Mouse (Mus musculus): ENCODE data around the gene Mrgpra4.

Mrgpra4 gene

DNA sequence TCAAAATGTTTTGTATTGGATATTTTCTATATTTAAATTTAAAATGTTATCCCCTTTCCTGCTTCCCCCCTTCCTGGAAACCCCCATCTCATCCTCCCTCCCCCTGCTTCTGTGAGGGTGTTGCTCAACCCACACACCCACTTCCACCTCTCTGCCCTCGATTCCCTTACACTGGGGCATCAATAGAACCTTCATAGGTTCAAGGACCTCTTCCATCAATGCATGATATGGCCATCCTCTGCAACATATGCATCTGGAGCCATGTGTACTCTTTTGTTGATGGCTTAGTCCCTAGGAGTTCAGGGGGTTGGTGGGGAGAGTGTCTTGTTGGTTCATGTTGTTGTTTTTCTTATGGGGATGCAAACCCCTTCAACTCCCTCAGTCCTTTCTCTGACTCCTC is at the start of gene Mrgpra4:
Gene Mrgpra4, minus strand, starts transcription at position 101 of the 400 bp plus-strand sequence.
- no peak for DNase-seq

DNA sequence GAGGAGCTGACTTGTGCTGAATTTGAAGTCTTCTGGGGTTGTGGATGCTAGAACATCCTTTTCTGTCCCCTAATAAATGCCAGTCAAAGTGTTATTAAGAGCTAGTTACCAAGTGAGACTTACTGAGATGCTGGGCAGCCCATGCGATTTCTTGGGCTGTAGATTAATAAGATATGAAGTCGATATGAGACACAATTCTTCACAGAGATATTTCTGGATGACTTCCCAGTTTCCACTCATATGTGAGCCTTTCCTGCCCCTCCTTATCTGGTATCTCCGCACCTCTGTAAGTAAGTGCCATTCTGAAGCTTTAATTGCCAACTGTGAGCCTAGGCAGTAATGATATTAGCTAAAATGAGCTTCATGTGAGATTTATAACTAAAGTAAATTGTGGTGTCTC is 45.6 kb upstream of the Mrgpra4 start, which contains the start of gene Mrgprx1:
Gene Mrgprx1, minus strand, starts transcription at position 101 of the 400 bp plus-strand sequence.
- DNase-seq: no peak

DNA sequence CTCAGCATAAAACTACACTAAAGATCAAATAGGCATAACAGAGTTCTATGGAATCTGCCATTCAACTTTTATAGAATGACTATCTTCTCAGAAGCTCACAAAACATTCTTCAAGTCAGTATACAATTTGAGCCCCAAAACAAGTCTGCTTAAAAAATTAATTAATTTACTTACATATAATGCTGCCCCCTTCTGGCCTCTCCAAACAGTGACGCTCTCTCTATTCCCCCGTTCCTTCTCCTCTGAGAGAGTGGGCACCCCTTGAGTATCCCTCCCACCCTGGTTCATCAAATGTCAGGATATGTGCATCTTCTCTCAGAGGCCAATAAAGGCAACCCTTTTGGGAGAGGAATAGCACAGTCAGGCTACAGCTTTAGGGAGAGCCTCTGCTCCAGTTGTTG is 36.0 kb upstream of the Mrgpra4 start:
- DNase-seq: no peak

DNA sequence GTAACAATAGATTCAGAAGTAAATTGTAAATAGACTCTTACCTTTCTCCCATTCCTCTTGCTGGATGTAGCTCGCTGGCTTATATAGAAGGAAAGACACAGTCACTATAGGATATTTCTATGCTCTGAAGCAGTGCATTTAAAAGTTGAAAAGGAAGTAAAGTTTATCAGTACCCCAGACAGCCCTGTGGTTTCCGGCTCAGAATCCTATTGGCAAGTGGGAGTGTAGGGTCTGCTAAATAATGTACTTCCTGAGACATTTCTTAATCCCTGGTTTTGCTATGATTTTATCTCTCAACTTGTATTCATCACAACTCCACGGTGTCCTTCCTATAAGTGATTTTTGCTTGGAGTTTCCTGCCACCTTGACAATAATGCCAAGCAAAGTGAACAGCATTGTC is 13.8 kb upstream of the Mrgpra4 start:
- DNase-seq: no peak

DNA sequence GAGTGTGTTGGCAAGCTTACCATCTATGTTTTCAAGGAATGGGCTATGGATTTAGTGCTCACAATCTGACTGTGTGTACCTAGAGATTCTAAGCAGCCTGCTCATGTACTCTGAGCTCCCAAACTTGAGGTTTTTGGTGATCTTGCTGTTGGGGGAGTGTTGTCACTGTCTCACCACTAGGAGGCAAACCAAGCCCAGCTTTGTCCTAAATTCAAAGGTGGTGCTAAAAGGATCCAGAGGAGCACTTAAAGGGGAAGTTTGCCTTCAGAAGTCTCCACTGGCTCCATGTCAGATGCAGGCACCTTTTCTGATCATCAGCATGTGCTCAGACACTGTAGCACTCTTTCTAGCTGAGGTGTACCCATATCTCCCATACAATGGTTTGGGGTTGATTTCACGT is 4.9 kb upstream of the Mrgpra4 start:
- no peak for DNase-seq
